Mouse (Mus musculus): Measurements from ENCODE around the gene Eef2. TPM values are rescaled to one million over a fixed set of nuclear protein-coding genes. Genes with fewer than 3 reads are reported as not detected.
A peak's percentile ranks its signal among the peaks of the same experiment; 100 is the strongest.
"Not testable (repeated sequence)": the region's sequence is repeated elsewhere in the genome, so short reads cannot be mapped to it uniquely, and the experiment has no call there.

The Eef2 gene
- polyA plus RNA-seq, 1 experiment from 2014 or later, result 537 TPM

- Histone ChIP-seq H3K4me3 (no peak overlapping the region), H3K36me3 (peaks cover 77% of the 10 kb centered on the region), H3K9ac (no peak overlapping the region), H3K27me3 (no peaks in the 10 kb centered on the region), H3K4me1 (replicated peaks) (peaks cover 1% of the 10 kb centered on the region; the same call in 1 of the 2 replicates), H3K9me3 (no peaks in the 10 kb centered on the region), H3K4me2 (no peak overlapping the region), H3K27ac (replicated peaks) (no peak overlapping the region)
- WGBS, result 89% methylated on average over 5 of the region's 5 CpGs
- no peak for ATAC-seq (ENCODE audit: low read depth)
Observed at GRCm38 (mm10) chr10:81221402-81222015, 45.1 kb downstream of the Eef2 start.

- H3K27ac ChIP-seq (replicated peaks); H3K9ac ChIP-seq; H3K9me3 ChIP-seq; ATAC-seq (ENCODE audit: low read depth); H3K27me3 ChIP-seq; H3K4me3 ChIP-seq; H3K4me2 ChIP-seq: not testable (repeated sequence)
- WGBS, result 46% methylated on average over 2 of the region's 2 CpGs
- Histone ChIP-seq H3K4me1 (replicated peaks) (peaks cover 18% of the 10 kb centered on the region), H3K36me3 (peaks cover 58% of the 10 kb centered on the region)
Observed at GRCm38 (mm10) chr10:81223731-81224130, 47.3 kb downstream of the Eef2 start.

DNA sequence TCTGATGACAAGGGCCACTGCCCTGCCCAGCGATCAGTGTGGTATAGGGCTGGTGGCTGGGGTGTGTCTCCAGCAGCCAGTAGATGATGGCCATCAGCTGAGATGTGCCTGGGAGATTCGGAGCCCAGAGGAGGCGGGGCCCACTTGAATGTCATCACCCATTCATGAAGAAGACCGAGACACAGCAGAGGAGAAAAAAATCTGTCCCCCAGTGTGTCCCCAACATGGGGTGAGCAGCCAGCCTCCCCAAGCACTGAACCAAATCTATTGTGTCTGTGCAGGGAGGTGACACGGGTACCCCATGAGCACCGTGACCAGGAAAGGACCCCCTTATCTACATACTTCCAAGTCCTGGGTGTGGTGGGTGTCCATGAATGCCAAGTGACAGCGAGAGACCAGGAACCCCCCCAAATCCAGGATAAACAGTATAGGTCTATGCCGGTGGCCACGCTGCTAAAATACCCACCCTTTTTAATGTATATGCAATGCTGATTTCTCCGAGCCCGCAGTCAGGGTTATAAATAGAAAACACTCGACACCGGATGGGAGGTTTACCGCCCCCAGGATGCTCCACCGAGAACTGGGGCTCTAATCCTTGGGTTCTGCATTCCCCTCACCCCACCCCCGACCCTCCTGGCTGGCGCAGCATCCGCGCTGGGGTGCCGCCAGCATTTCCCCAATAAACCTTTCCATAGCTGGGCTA lies 53.5 kb downstream of the Eef2 start:
- peak; percentile 36 for ATAC-seq (ENCODE audit: low read depth)
- Histone ChIP-seq H3K27ac (replicated peaks) (peak overlapping the region; percentile 94), H3K9ac (peak overlapping the region; percentile 94), H3K4me2 (peak overlapping the region; percentile 85), H3K4me1 (replicated peaks) (peaks cover 54% of the 10 kb centered on the region), H3K9me3 (no peaks in the 10 kb centered on the region), H3K4me3 (peak overlapping the region; percentile 80), H3K27me3 (peaks cover 4% of the 10 kb centered on the region; the same call in 1 of the 2 replicates), H3K36me3 (peaks cover 4% of the 10 kb centered on the region; the same call in 1 of the 2 replicates)
- 7% methylated on average over 20 of the region's 20 CpGs for WGBS

DNA sequence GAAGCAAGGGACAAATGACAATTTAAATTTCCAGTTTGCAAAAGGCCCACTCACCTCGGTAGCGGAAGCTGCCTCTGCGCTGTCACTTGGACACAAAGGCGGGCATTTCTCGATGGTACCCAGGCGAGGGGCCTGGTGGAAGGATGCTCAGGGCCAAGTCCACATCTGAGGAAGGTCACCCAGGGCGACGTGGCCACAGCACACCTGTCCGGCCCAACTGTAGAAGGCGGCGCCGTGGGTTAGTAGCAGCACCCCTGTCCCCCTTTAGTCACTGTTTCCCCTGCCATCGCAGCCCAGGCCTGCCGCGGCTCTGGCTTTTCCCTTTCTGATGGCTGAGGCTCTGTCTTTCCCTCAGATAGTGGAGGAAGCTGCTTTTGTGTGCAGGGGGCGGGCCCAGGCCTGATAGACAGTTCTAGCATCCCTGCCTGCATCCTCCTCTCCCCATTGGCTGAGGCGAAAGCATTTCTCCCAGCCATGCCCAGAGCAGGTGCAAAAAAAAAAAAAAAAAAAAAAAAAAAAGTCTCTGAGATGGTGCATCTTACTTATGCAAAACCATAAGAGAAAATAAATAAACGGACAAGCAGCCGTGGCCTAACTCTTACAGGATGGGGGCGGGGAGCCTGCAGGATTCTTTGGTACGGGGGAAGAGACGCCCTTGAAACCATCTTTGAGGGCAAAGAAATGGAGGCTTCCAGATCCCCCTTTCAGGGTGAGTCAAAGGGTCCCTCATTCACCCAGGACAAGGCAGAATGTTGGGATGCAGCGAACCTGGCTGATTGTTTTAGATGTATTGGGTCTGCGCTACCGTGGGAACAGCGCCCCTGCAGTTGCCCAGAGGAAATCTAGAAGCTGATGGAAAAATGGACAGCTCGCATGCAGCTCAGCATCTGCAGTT lies 54.3 kb downstream of the Eef2 start, which contains the start of gene Atcay:
Gene Atcay, minus strand, starts transcription at position 396 of the 895 bp plus-strand sequence.
- Histone ChIP-seq H3K36me3 (peaks cover 4% of the 10 kb centered on the region; the same call in 1 of the 2 replicates), H3K9me3 (no peaks in the 10 kb centered on the region), H3K9ac (peak within 1 kb of the TSS; percentile 94), H3K4me2 (peak within 1 kb of the TSS; percentile 85), H3K4me3 (peak within 1 kb of the TSS; percentile 80), H3K4me1 (replicated peaks) (peaks cover 54% of the 10 kb centered on the region), H3K27ac (replicated peaks) (peak within 1 kb of the TSS; percentile 94), H3K27me3 (peaks cover 4% of the 10 kb centered on the region; the same call in 1 of the 2 replicates)
- ATAC-seq (ENCODE audit: low read depth), result peak; percentile 88
- WGBS, result 5% methylated on average over 27 of the region's 27 CpGs

DNA sequence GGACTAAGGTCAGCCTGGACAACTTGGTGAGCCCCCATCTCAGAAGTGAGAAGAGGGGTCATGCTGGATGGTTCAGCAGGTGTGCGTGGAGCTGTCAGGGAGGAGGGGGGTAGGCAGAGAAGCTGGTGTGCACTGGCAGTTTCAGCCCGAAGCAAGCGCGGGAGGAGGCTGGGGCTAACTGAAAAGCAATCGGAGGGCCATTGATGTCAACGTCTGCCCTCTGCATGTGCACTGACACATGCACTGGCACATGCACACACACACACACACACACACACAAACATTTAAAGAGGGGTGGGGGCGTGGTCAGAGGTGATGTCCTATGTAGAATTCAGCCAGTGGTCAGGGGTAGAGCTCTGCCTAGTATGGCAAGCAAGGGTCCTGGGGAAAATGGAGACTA lies 55.0 kb downstream of the Eef2 start:
- H3K9ac ChIP-seq, result no peak overlapping the region; the same call in 1 of the 2 replicates
- no peak for ATAC-seq (ENCODE audit: low read depth)
- peaks cover 54% of the 10 kb centered on the region for H3K4me1 ChIP-seq (replicated peaks)
- peak overlapping the region; percentile 80; the same call in 1 of the 2 replicates for H3K4me3 ChIP-seq
- peaks cover 4% of the 10 kb centered on the region; the same call in 1 of the 2 replicates for H3K27me3 ChIP-seq
- no peaks in the 10 kb centered on the region for H3K36me3 ChIP-seq
- 51% methylated on average over 7 of the region's 7 CpGs for WGBS
- H3K4me2 ChIP-seq, result peak overlapping the region; percentile 85
- no peaks in the 10 kb centered on the region for H3K9me3 ChIP-seq
- peak overlapping the region; percentile 94 for H3K27ac ChIP-seq (replicated peaks)

Other genes with a start within 250 kb of the Eef2 start
- gene Gadd45b, start 246.6 kb upstream of the Eef2 start, polyA plus RNA-seq (2015; fragmentation: Nextera tagmentation; extraction: Ambion mirVana), result 8.8 and 9.0 TPM in 2 replicates
- gene Gng7, start 161.7 kb upstream of the Eef2 start, polyA plus RNA-seq (2015; fragmentation: Nextera tagmentation; extraction: Ambion mirVana), result 16.2 and 17.4 TPM in 2 replicates
- gene Diras1, start 151.0 kb upstream of the Eef2 start, polyA plus RNA-seq (2015; fragmentation: Nextera tagmentation; extraction: Ambion mirVana), result 38.1 and 38.7 TPM in 2 replicates
- 40.9 and 44.2 TPM in 2 replicates for gene Slc39a3, start 139.2 kb upstream of the Eef2 start, polyA plus RNA-seq (2015; fragmentation: Nextera tagmentation; extraction: Ambion mirVana)
- gene Sgta, start 116.5 kb upstream of the Eef2 start, polyA plus RNA-seq (2015; fragmentation: Nextera tagmentation; extraction: Ambion mirVana), result 283 and 286 TPM in 2 replicates
- 47.4 and 48.4 TPM in 2 replicates for gene Thop1, start 106.6 kb upstream of the Eef2 start, polyA plus RNA-seq (2015; fragmentation: Nextera tagmentation; extraction: Ambion mirVana)
- gene Creb3l3, start 77.8 kb upstream of the Eef2 start, polyA plus RNA-seq (2015; fragmentation: Nextera tagmentation; extraction: Ambion mirVana), result 0.27 and 0.90 TPM in 2 replicates
- gene Map2k2, start 70.7 kb upstream of the Eef2 start, polyA plus RNA-seq (2015; fragmentation: Nextera tagmentation; extraction: Ambion mirVana), result 217 and 244 TPM in 2 replicates
- 12.2 and 14.9 TPM in 2 replicates for gene Zbtb7a, start 41.4 kb upstream of the Eef2 start, polyA plus RNA-seq (2015; fragmentation: Nextera tagmentation; extraction: Ambion mirVana)
- 60.0 and 77.5 TPM in 2 replicates for gene Pias4, start 8.7 kb upstream of the Eef2 start, polyA plus RNA-seq (2015; fragmentation: Nextera tagmentation; extraction: Ambion mirVana)
- 79.1 and 80.9 TPM in 2 replicates for gene Dapk3, start 6.4 kb downstream of the Eef2 start, polyA plus RNA-seq (2015; fragmentation: Nextera tagmentation; extraction: Ambion mirVana)
- gene 4930442H23Rik, start 7.2 kb downstream of the Eef2 start, polyA plus RNA-seq (2015; fragmentation: Nextera tagmentation; extraction: Ambion mirVana), result not detected in 2 replicates
- gene Nmrk2, start 25.4 kb downstream of the Eef2 start, polyA plus RNA-seq (2015; fragmentation: Nextera tagmentation; extraction: Ambion mirVana), result not detected in 2 replicates
- 58.1 and 62.3 TPM in 2 replicates for gene Atcay, start 54.2 kb downstream of the Eef2 start, polyA plus RNA-seq (2015; fragmentation: Nextera tagmentation; extraction: Ambion mirVana)
- gene Zfr2, start 56.5 kb downstream of the Eef2 start, polyA plus RNA-seq (2015; fragmentation: Nextera tagmentation; extraction: Ambion mirVana), result 21.7 and 21.8 TPM in 2 replicates
- gene Matk, start 76.3 kb downstream of the Eef2 start, polyA plus RNA-seq (2015; fragmentation: Nextera tagmentation; extraction: Ambion mirVana), result 10.5 and 13.0 TPM in 2 replicates
- 145 and 150 TPM in 2 replicates for gene Mrpl54, start 90.3 kb downstream of the Eef2 start, polyA plus RNA-seq (2015; fragmentation: Nextera tagmentation; extraction: Ambion mirVana)
- 33.7 and 36.1 TPM in 2 replicates for gene Apba3, start 90.3 kb downstream of the Eef2 start, polyA plus RNA-seq (2015; fragmentation: Nextera tagmentation; extraction: Ambion mirVana)
- 2.3 and 3.3 TPM in 2 replicates for gene Tjp3, start 115.0 kb downstream of the Eef2 start, polyA plus RNA-seq (2015; fragmentation: Nextera tagmentation; extraction: Ambion mirVana)
- 99.3 and 102 TPM in 2 replicates for gene Pip5k1c, start 116.3 kb downstream of the Eef2 start, polyA plus RNA-seq (2015; fragmentation: Nextera tagmentation; extraction: Ambion mirVana)
- 32.5 and 42.5 TPM in 2 replicates for gene Cactin, start 144.5 kb downstream of the Eef2 start, polyA plus RNA-seq (2015; fragmentation: Nextera tagmentation; extraction: Ambion mirVana)
- gene Tbxa2r, start 152.1 kb downstream of the Eef2 start, polyA plus RNA-seq (2015; fragmentation: Nextera tagmentation; extraction: Ambion mirVana), result 4.5 and 4.8 TPM in 2 replicates
- gene Gipc3, start 166.6 kb downstream of the Eef2 start, polyA plus RNA-seq (2015; fragmentation: Nextera tagmentation; extraction: Ambion mirVana), result not detected in 2 replicates
- gene Hmg20b, start 173.8 kb downstream of the Eef2 start, polyA plus RNA-seq (2015; fragmentation: Nextera tagmentation; extraction: Ambion mirVana), result 46.5 and 51.5 TPM in 2 replicates
- gene Mfsd12, start 180.9 kb downstream of the Eef2 start, polyA plus RNA-seq (2015; fragmentation: Nextera tagmentation; extraction: Ambion mirVana), result 16.5 and 17.8 TPM in 2 replicates
- gene 4930404N11Rik, start 189.2 kb downstream of the Eef2 start, polyA plus RNA-seq (2015; fragmentation: Nextera tagmentation; extraction: Ambion mirVana), result 0.68 and 0.87 TPM in 2 replicates
- gene Fzr1, start 201.9 kb downstream of the Eef2 start, polyA plus RNA-seq (2015; fragmentation: Nextera tagmentation; extraction: Ambion mirVana), result 105 and 112 TPM in 2 replicates
- gene Dohh, start 207.8 kb downstream of the Eef2 start, polyA plus RNA-seq (2015; fragmentation: Nextera tagmentation; extraction: Ambion mirVana), result 72.2 and 75.2 TPM in 2 replicates
- 5.2 and 8.2 TPM in 2 replicates for gene Gm48551, start 207.8 kb downstream of the Eef2 start, polyA plus RNA-seq (2015; fragmentation: Nextera tagmentation; extraction: Ambion mirVana)
- 1.3 and 2.5 TPM in 2 replicates for gene Gm48552, start 212.4 kb downstream of the Eef2 start, polyA plus RNA-seq (2015; fragmentation: Nextera tagmentation; extraction: Ambion mirVana)
- 1.8 and 3.1 TPM in 2 replicates for gene Smim24, start 216.4 kb downstream of the Eef2 start, polyA plus RNA-seq (2015; fragmentation: Nextera tagmentation; extraction: Ambion mirVana)

Data from neural tube, embryonic 13.5 days (tissue).